Mouse (Mus musculus) C2C12 (cell line): ENCODE data around the gene Spock2. TPM values are rescaled to one million over a fixed set of nuclear protein-coding genes. Genes with fewer than 3 reads are reported as not detected.

Source experiments
- H3K27me3 ChIP-seq: one replicate; pipeline ENCODE4 v1.6.1; 2011; ENCODE audit not compliant: control insufficient read depth, insufficient read depth, insufficient read length
- H3K36me3 ChIP-seq: one replicate; pipeline ENCODE4 v1.6.1; 2011; ENCODE audit not compliant: control insufficient read depth, insufficient read depth
- H3K4me3 ChIP-seq: one replicate; pipeline ENCODE4 v1.5.1; 2011; ENCODE audit warnings: mild to moderate bottlenecking, control low read depth; ENCODE audit not compliant: poor library complexity, insufficient read depth, severe bottlenecking
- H3K79me2 ChIP-seq: one replicate; pipeline ENCODE4 v1.6.1; 2011; ENCODE audit not compliant: control insufficient read depth, insufficient read depth
- H3K79me3 ChIP-seq: one replicate; pipeline ENCODE4 v1.6.1; 2011; ENCODE audit warnings: low read depth, control low read depth
- H3ac ChIP-seq: one replicate; pipeline ENCODE3; 2011; ENCODE audit warnings: low read depth; ENCODE audit not compliant: control insufficient read depth, insufficient read length
- CEBPB ChIP-seq: IDR thresholded peaks from one replicate; pipeline ENCODE4 v1.6.1; 2011; ENCODE audit warnings: low read depth, mild to moderate bottlenecking, control low read depth, moderate library complexity
- CTCF ChIP-seq: IDR thresholded peaks from one replicate; pipeline ENCODE4 v1.5.1; 2011; ENCODE audit not compliant: control insufficient read depth, insufficient read depth, insufficient read length
- FOSL1 ChIP-seq: IDR thresholded peaks from one replicate; pipeline ENCODE4 v1.8.0; 2011; ENCODE audit warnings: mild to moderate bottlenecking, low read length; ENCODE audit not compliant: poor library complexity, insufficient read depth, severe bottlenecking
- MAX ChIP-seq: IDR thresholded peaks from one replicate; pipeline ENCODE4 v1.6.1; 2011; ENCODE audit warnings: mild to moderate bottlenecking, control low read depth
- MYOD1 ChIP-seq: IDR thresholded peaks from one replicate; pipeline ENCODE4 v1.6.1; 2011; ENCODE audit warnings: low read depth; ENCODE audit not compliant: control insufficient read depth, insufficient read length
- MYOG ChIP-seq: IDR thresholded peaks from one replicate; pipeline ENCODE4 v1.6.1; 2011; ENCODE audit not compliant: control insufficient read depth, insufficient read length; ENCODE audit errors: extremely low read depth
- USF1 ChIP-seq: IDR thresholded peaks from one replicate; pipeline ENCODE4 v1.6.1; 2011; ENCODE audit warnings: low read depth, mild to moderate bottlenecking, control low read depth, moderate library complexity
- polyA plus RNA-seq: library from polyadenylated mRNA; unstranded; fragments of >200 nt; fragmentation: generic; extraction: Trizol; gene quantifications from one replicate; pipeline ENCODE4 v1.2.1, GENCODE M21; 2012; ENCODE audit warnings: missing spikeins

The Spock2 gene
- polyA plus RNA-seq, 1 experiment, result 12.1 TPM

DNA sequence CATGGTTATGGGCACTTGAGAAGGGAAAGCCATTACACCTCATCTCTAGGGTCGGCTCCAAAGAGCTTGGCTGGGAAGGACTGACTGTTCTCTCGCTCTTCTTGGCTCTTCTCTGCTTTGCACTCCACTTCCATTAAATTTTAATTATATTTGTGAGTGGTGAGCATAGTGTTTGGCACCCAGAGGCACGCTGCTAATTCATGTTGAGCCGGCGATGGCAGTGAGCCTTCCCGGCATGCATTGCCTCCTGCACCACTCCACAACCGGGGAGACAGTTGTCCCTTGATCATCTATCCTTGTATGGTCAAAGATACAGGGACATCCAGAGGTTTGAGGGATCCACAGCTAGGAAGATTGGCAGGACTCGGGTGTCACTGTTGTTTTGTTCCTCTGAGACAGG is 4.0 kb downstream of the Spock2 start:
- Histone ChIP-seq H3ac (no peak overlapping the region), H3K27me3 (no peaks in the 10 kb centered on the region), H3K36me3 (no peaks in the 10 kb centered on the region), H3K79me2 (no peaks in the 10 kb centered on the region), H3K79me3 (no peaks in the 10 kb centered on the region), H3K4me3 (no peak overlapping the region)
- TF ChIP-seq MYOD1 (no peak), CEBPB (no peak), MAX (no peak)

- Histone ChIP-seq H3K36me3 (no peaks in the 10 kb centered on the region), H3ac (no peak overlapping the region), H3K27me3 (no peaks in the 10 kb centered on the region), H3K79me3 (no peaks in the 10 kb centered on the region), H3K4me3 (no peak overlapping the region), H3K79me2 (no peaks in the 10 kb centered on the region)
- no peak for TF ChIP-seq USF1
- no peak for TF ChIP-seq MYOD1
- no peak for TF ChIP-seq CEBPB
- no peak for TF ChIP-seq CTCF
- no peak for TF ChIP-seq MAX
- TF ChIP-seq FOSL1, result no peak
These were observed 5.0 kb downstream of the Spock2 start for GRCm38 (mm10) chr10:60110908-60111475.

GRCm38 (mm10) chr10:60113965-60114690 is 8.1 kb downstream of the Spock2 start:
- Histone ChIP-seq H3K4me3 (no peak overlapping the region), H3K36me3 (no peaks in the 10 kb centered on the region), H3K79me2 (no peaks in the 10 kb centered on the region), H3K27me3 (no peaks in the 10 kb centered on the region), H3ac (peak overlapping the region; percentile 26), H3K79me3 (no peaks in the 10 kb centered on the region)
- no peak for TF ChIP-seq MYOD1
- no peak for TF ChIP-seq FOSL1
- no peak for TF ChIP-seq USF1
- no peak for TF ChIP-seq CTCF
- TF ChIP-seq CEBPB, result no peak
- TF ChIP-seq MAX, result no peak
- no peak for TF ChIP-seq MYOG

DNA sequence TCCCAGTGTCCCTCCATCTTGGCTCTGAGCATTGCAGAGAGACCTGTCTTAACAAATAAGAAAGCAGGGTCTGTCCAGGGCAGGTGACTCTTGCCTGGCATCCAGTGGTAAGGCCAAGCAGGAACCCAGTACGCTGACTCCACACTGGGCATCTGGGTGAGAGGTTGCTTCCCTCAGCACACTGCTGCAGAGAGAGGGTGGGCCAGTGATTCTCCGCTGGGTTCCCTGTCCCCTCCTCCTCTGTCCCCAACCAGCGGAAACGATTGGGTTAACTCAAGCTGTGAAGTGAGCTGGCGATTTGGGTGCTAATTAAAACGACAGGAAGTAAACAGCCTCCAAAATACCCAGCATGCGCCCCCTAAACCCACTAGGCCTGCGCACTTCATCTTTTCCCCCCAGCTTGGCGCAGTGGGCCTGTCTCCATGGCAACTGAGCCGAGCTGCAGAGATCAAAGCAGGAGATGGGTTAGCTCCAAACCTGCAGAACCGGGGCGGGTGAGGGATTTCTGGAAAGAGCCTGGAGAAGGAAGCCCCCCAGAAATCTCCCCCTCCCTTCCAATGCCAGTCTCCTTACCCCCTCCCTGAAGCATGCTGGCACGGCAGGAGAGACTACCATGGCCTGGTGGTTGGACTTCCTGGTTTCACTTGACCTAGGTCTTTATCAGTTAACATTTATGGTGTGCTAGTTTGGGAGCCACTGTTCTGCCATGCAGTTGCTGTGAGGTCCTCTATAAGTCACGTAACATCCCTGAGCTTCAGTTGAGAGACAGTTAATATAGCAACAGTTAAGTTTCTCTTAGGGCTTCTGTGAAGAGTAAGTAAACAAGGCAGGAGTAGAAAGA is 9.5 kb downstream of the Spock2 start:
- H3K4me3 ChIP-seq, result no peak overlapping the region
- no peak overlapping the region for H3ac ChIP-seq
- H3K36me3 ChIP-seq, result no peaks in the 10 kb centered on the region
- TF ChIP-seq FOSL1, result no peak
- H3K27me3 ChIP-seq, result no peaks in the 10 kb centered on the region
- no peaks in the 10 kb centered on the region for H3K79me2 ChIP-seq
- no peaks in the 10 kb centered on the region for H3K79me3 ChIP-seq

GRCm38 (mm10) chr10:60116997-60117396 is 11.0 kb downstream of the Spock2 start:
- Histone ChIP-seq H3K79me3 (no peaks in the 10 kb centered on the region), H3ac (no peak overlapping the region), H3K36me3 (no peaks in the 10 kb centered on the region), H3K27me3 (no peaks in the 10 kb centered on the region), H3K4me3 (no peak overlapping the region), H3K79me2 (no peaks in the 10 kb centered on the region)
- TF ChIP-seq MYOG (no peak), FOSL1 (no peak), CTCF (no peak), MYOD1 (no peak), CEBPB (no peak), MAX (no peak), USF1 (no peak)

DNA sequence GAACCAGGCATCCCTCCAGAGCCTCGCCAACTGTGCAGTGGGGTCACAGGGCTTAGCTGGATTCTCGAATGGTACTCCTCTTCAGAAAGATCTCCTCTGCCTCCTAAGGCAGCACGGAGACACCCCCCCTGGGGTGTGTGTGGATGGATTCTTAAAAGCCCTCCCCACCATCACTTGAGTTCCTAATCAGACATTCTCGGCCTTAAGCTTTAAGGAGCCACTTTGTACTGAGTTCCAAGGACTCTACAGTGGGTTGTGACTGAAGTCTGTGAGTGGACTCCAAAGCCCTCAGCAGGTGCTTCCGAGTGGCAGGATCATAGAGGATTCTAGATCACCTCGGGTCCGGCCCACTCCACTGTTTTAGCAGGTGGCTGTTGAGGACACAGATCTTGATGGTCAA is 12.4 kb downstream of the Spock2 start:
- H3ac ChIP-seq, result no peak overlapping the region
- H3K4me3 ChIP-seq, result no peak overlapping the region
- H3K79me2 ChIP-seq, result no peaks in the 10 kb centered on the region
- H3K79me3 ChIP-seq, result no peaks in the 10 kb centered on the region
- H3K27me3 ChIP-seq, result no peaks in the 10 kb centered on the region
- no peak for TF ChIP-seq FOSL1
- TF ChIP-seq MAX, result no peak
- no peak for TF ChIP-seq USF1
- TF ChIP-seq CEBPB, result no peak
- TF ChIP-seq CTCF, result no peak
- TF ChIP-seq MYOG, result no peak
- no peak for TF ChIP-seq MYOD1
- H3K36me3 ChIP-seq, result no peaks in the 10 kb centered on the region
